Comparison of ENCODE assay signal across 23 mouse cellular contexts in the genomic region with DNA sequence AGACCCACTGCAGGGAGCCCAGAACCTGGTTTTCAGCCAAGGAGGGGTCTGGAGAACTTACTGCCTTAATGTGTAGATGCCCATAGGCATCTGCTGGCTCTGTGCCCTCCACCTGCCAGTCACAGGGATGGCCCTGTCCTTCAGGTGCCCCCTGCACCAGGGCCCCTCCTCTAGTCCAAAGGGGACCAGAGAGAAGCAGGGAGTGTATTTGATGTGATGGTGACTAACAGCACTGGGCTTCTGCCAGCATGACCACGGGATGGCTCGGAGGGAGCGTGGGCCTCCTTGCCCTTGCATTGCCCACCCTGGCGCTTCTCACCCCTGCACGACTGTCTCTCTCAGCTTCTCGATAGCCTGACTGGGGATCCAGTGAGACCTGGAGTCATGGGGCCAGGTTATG. TPM values are rescaled to one million over a fixed set of nuclear protein-coding genes. Genes with fewer than 3 reads are reported as not detected.
DNase-seq lines count a peak whose midpoint lies in the region; ATAC-seq and TF ChIP-seq lines count a peak whose summit lies in the region.
"Had no signal": no experiment of that assay in that cellular context is flagged by ENCODE, and none has a peak within 500 bp of the region (broad histone marks: within the 10 kb centered on the region; RNA-seq: fewer than 3 reads in every experiment).

No protein-coding gene starts in this region.

- peak; percentile 17; the same call in 1 of the 2 replicates for ATAC-seq in lung, embryonic 15.5 days (ENCODE audit: borderline replicate concordance, extremely low read depth, low FRiP score, low TSS enrichment)
- ATAC-seq in midbrain, postnatal 0 days (ENCODE audit: low FRiP score), result no peak
- ATAC-seq: forebrain, embryonic 16.5 days; inflammation-experienced regulatory T-cells, adult 6 months; liver, postnatal 0 days had no signal

- no peak overlapping the region for H3K27ac ChIP-seq in lung, embryonic 15.5 days
- H3K27ac ChIP-seq in midbrain, postnatal 0 days (ENCODE audit: low read depth, low read length), result no peak overlapping the region
- H3K27ac ChIP-seq: embryonic facial prominence, embryonic 12.5 days; limb, embryonic 10.5 days had no signal

- H3K4me1 ChIP-seq in lung, embryonic 15.5 days, result peaks cover 15% of the 10 kb centered on the region
- H3K4me1 ChIP-seq in midbrain, postnatal 0 days (ENCODE audit: insufficient read depth, low read length), result 0 out of 2 replicates have a peak, but pooled peaks cover 3% of the 10 kb centered on the region

- no peak overlapping the region for H3K4me2 ChIP-seq in lung, embryonic 15.5 days
- peak overlapping the region; percentile 99; the same call in 1 of the 2 replicates for H3K4me2 ChIP-seq in midbrain, postnatal 0 days (ENCODE audit: low read depth, low read length, poor library complexity, severe bottlenecking)
- H3K4me2 ChIP-seq: heart, embryonic 12.5 days had no signal

- peak; percentile 34 for DNase-seq in adrenal gland, postnatal 25 days
- no peak for DNase-seq in adrenal gland, postnatal 4 days (ENCODE audit: low spot score in 2 of 2)
- DNase-seq in lung, postnatal 10 days, result no peak
- peak; percentile 77 for DNase-seq in NIH3T3 (ENCODE audit: low read depth)
- no peak for DNase-seq in midbrain, postnatal 0 days (ENCODE audit: low spot score)
- DNase-seq in frontal cortex, postnatal 36 days (ENCODE audit: low spot score in 2 of 2), result no peak
- no peak for DNase-seq in kidney, postnatal 4 days
- DNase-seq: cerebellum, adult 9-10 months; heart, postnatal 14 days; kidney, adult 2 months; kidney, postnatal 14 days; liver, postnatal 0 days; lung, postnatal 4 days; thymus, postnatal 36 days had no signal

- peaks cover 80% of the 10 kb centered on the region for H3K27me3 ChIP-seq in lung, embryonic 15.5 days
- H3K27me3 ChIP-seq in midbrain, postnatal 0 days (ENCODE audit: insufficient read depth, low read length), result peaks cover 43% of the 10 kb centered on the region; the same call in 1 of the 2 replicates

- no peak overlapping the region for H3K4me3 ChIP-seq in lung, embryonic 15.5 days
- H3K4me3 ChIP-seq in midbrain, postnatal 0 days (ENCODE audit: low read depth, low read length), result no peak overlapping the region
- H3K4me3 ChIP-seq: erythroblast, embryonic 14.5 days; heart, embryonic 12.5 days; limb, embryonic 10.5 days had no signal

- no peaks in the 10 kb centered on the region for H3K36me3 ChIP-seq in lung, embryonic 15.5 days
- no peaks in the 10 kb centered on the region for H3K36me3 ChIP-seq in midbrain, postnatal 0 days (ENCODE audit: insufficient read depth, low read length)
- H3K36me3 ChIP-seq: embryonic facial prominence, embryonic 12.5 days; heart, embryonic 12.5 days; limb, embryonic 10.5 days had no signal

- H3K9ac ChIP-seq in lung, embryonic 15.5 days, result no peak overlapping the region
- H3K9ac ChIP-seq in midbrain, postnatal 0 days (replicated peaks; ENCODE audit: low read length, poor library complexity, severe bottlenecking), result no peak overlapping the region
- H3K9ac ChIP-seq: embryonic facial prominence, embryonic 12.5 days; heart, embryonic 12.5 days; liver, postnatal 0 days had no signal

- TF ChIP-seq CTCF in midbrain, postnatal 0 days (IDR thresholded peaks at IDR 0.05), result no peak

- 52% methylated on average over 6 of the region's 6 CpGs for WGBS in lung, embryonic 15.5 days
- WGBS in midbrain, postnatal 0 days, result 69% methylated on average over 6 of the region's 6 CpGs

- no peaks in the 10 kb centered on the region for H3K9me3 ChIP-seq in lung, embryonic 15.5 days
- H3K9me3 ChIP-seq in midbrain, postnatal 0 days (ENCODE audit: low read length), result no peaks in the 10 kb centered on the region
- H3K9me3 ChIP-seq: embryonic facial prominence, embryonic 12.5 days; heart, embryonic 12.5 days; limb, embryonic 10.5 days had no signal

RNA-seq across cellular contexts. Expression of gene Cabp7, which starts 1.9 kb away (rescaled TPM):
- total RNA-seq in adrenal gland, postnatal 25 days (2021), result not detected in 2 replicates
- under 1 TPM; 0.20 to 0.50 TPM for total RNA-seq in adrenal gland, postnatal 4 days (2021)
- 0.09 TPM in 1 of 2 replicates, not detected in the other for polyA plus RNA-seq in lung, embryonic 15.5 days (2015; fragmentation: Nextera tagmentation; extraction: Ambion mirVana)
- 13.1 and 15.7 TPM in 2 replicates for total RNA-seq in midbrain, postnatal 0 days (2014; rRNA removed)
- 1.8 and 2.1 TPM in 2 replicates for polyA plus RNA-seq in midbrain, postnatal 0 days (2015; fragmentation: Nextera tagmentation; extraction: Ambion mirVana)
- total RNA-seq: heart, postnatal 14 days; liver, adult 2 months had no signal
- polyA plus RNA-seq: erythroblast, embryonic 14.5 days; kidney, adult 2 months; liver, adult 2 months; small intestine, adult 2 months had no signal

RNA-seq across cellular contexts. Expression of gene Zmat5, which starts 40.2 kb away (rescaled TPM):
- 53.1 and 55.3 TPM in 2 replicates for total RNA-seq in adrenal gland, postnatal 25 days (2021)
- 10 to 100 TPM; 45.4 to 45.7 TPM for total RNA-seq in adrenal gland, postnatal 4 days (2021)
- polyA plus RNA-seq in lung, embryonic 15.5 days (2015; fragmentation: Nextera tagmentation; extraction: Ambion mirVana), result 70.8 and 81.4 TPM in 2 replicates
- total RNA-seq in midbrain, postnatal 0 days (2014; rRNA removed), result 25.9 and 28.2 TPM in 2 replicates
- 43.5 and 51.7 TPM in 2 replicates for polyA plus RNA-seq in midbrain, postnatal 0 days (2015; fragmentation: Nextera tagmentation; extraction: Ambion mirVana)

RNA-seq across cellular contexts. Expression of gene Uqcr10, which starts 40.5 kb away (rescaled TPM):
- 790 and 849 TPM in 2 replicates for total RNA-seq in adrenal gland, postnatal 25 days (2021)
- 100 to 1,000 TPM; 558 to 634 TPM for total RNA-seq in adrenal gland, postnatal 4 days (2021)
- 763 and 796 TPM in 2 replicates for polyA plus RNA-seq in lung, embryonic 15.5 days (2015; fragmentation: Nextera tagmentation; extraction: Ambion mirVana)
- 294 and 403 TPM in 2 replicates for total RNA-seq in midbrain, postnatal 0 days (2014; rRNA removed)
- 788 and 843 TPM in 2 replicates for polyA plus RNA-seq in midbrain, postnatal 0 days (2015; fragmentation: Nextera tagmentation; extraction: Ambion mirVana)

Comparison
In these comparisons a context has a peak if more than half of its experiments do, and no peak if none do; other contexts are left out.
1. DNase-seq: peak in adrenal gland, postnatal 25 days (single experiment) and NIH3T3 (single experiment); none in adrenal gland, postnatal 4 days (0 of 2), lung, postnatal 10 days (single experiment), midbrain, postnatal 0 days (single experiment), frontal cortex, postnatal 36 days (0 of 2) and kidney, postnatal 4 days (0 of 2).